In genomic region chr3:57612430-57612997, GRCm38 (mm10) we compare ENCODE assay signal across 17 mouse cellular contexts. TPM values are rescaled to one million over a fixed set of nuclear protein-coding genes. Genes with fewer than 3 reads are reported as not detected.
"Had no signal": no experiment of that assay in that cellular context is flagged by ENCODE, and none has a peak within 500 bp of the region (broad histone marks: within the 10 kb centered on the region; RNA-seq: fewer than 3 reads in every experiment).

No protein-coding gene starts in this region.

- ATAC-seq: midbrain, embryonic 15.5 days had no signal

- H3K4me2 ChIP-seq: liver, embryonic 11.5 days; liver, embryonic 15.5 days; lung, embryonic 14.5 days; midbrain, embryonic 11.5 days; midbrain, embryonic 15.5 days; neural tube, embryonic 12.5 days; stomach, embryonic 15.5 days had no signal

- H3K27ac ChIP-seq: left cerebral cortex, adult 2 months; limb, embryonic 10.5 days; liver, embryonic 15.5 days; macrophage; midbrain, embryonic 15.5 days; neural tube, embryonic 12.5 days; stomach, embryonic 15.5 days had no signal

- H3K9me3 ChIP-seq: limb, embryonic 10.5 days; liver, embryonic 15.5 days; megakaryocyte, embryonic 14.5 days; midbrain, embryonic 15.5 days; neural tube, embryonic 12.5 days; stomach, embryonic 15.5 days had no signal

- H3K36me3 ChIP-seq: limb, embryonic 10.5 days; liver, embryonic 15.5 days; midbrain, embryonic 15.5 days; neural tube, embryonic 12.5 days; stomach, embryonic 15.5 days had no signal

- H3K4me3 ChIP-seq: left cerebral cortex, adult 2 months; limb, embryonic 10.5 days; liver, embryonic 15.5 days; megakaryocyte, embryonic 14.5 days; midbrain, embryonic 15.5 days; neural tube, embryonic 12.5 days; stomach, embryonic 15.5 days had no signal

- H3K27me3 ChIP-seq: liver, embryonic 15.5 days; megakaryocyte, embryonic 14.5 days; midbrain, embryonic 15.5 days; neural tube, embryonic 12.5 days; stomach, embryonic 15.5 days had no signal

- H3K4me1 ChIP-seq: limb, embryonic 10.5 days; liver, embryonic 15.5 days; megakaryocyte, embryonic 14.5 days; midbrain, embryonic 15.5 days; neural tube, embryonic 12.5 days; stomach, embryonic 15.5 days had no signal

- DNase-seq: kidney, adult 8-10 months; kidney, postnatal 25 days; lung, embryonic 14.5 days; spleen, adult 18-20 months; thymus, adult 2 months; thymus, postnatal 25 days had no signal

- H3K9ac ChIP-seq: liver, embryonic 15.5 days; lung, embryonic 14.5 days; midbrain, embryonic 15.5 days; neural tube, embryonic 12.5 days; stomach, embryonic 15.5 days had no signal

RNA-seq across cellular contexts. Expression of gene Wwtr1, which starts 36.8 kb away (rescaled TPM):
- total RNA-seq: monocyte, adult 5-6 weeks had no signal
- polyA plus RNA-seq: macrophage had no signal
